Mouse (Mus musculus) olfactory bulb, adult 2 months (tissue): ENCODE measurements around the gene Pigk.

Source experiments
- CTCF ChIP-seq: fragments of 200-500 bp; IDR thresholded peaks from 2 replicates; pipeline ENCODE4 v1.5.1; 2012; ENCODE audit warnings: low read depth, mild to moderate bottlenecking, low read length, moderate library complexity; ENCODE audit not compliant: insufficient read depth
- POLR2A ChIP-seq: fragments of 200-500 bp; IDR thresholded peaks from 2 replicates; pipeline ENCODE4 v1.6.1; 2012; ENCODE audit warnings: mild to moderate bottlenecking, low read depth, low read length, moderate library complexity; ENCODE audit not compliant: insufficient read depth

DNA sequence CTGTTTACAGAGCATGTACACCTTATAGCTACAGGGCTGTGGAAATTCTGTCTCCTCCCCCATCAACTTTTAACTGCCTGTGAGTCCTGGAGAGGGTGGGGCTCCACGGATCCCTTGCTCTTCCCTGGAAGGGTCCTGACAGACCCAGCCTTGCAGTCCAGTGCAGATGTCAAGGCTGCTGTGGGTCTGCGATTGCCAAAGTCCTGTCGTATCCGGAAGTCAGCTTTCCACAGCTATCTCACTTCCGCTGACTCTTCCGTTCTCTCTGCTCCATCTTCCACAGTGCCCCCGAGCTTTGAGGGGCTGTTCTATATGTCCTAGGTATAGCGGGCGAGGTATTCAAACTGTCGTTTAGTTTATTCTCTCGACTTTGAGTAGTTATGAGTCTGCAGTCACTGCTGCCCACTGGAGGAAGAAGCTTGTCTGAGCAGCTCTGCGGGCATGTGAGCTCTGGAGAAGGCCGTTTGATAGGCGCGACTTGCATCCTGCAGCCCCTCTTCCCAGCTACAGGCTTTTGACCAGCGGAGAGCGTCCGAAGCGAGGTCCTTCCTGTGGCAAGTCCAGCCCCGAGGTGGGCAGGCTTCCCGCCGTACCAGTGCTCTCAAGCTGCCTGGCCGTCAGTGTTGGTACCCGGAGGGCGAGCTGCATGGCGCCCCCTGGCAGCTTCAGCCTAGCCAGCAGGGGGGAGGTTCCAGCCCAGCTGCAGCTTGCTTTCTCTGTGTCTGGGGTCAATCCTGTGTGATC is 49.4 kb downstream of the Pigk start:
- TF ChIP-seq CTCF (no peak), POLR2A (no peak)
